Mouse (Mus musculus) forebrain, embryonic 14.5 days (tissue): ENCODE measurements at regions not wholly inside any gene's neighbourhood (a gene's known extent, or its start where the extent isn't known, plus 50 kb on each side); places are given as distances from the start of the nearest gene placed in this dataset.
A peak's percentile ranks its signal among the peaks of the same experiment; 100 is the strongest.

Source experiments
- ATAC-seq: fragments of 200-750 bp; cut with Nextera tagmentation; 2 replicates; pipeline ENCODE4 v1.8.0; 2017; ENCODE audit warnings: mild to moderate bottlenecking, moderate library complexity
- DNase-seq: peaks from one replicate; pipeline ENCODE4 v3.0.0-alpha.2; 2015; ENCODE audit warnings: low spot score
- H3K27ac ChIP-seq: fragments of 300-500 bp; sonication (generic); 2 replicates; pipeline ENCODE4 v1.5.1; 2014; ENCODE audit warnings: low read depth, mild to moderate bottlenecking, control low read depth, low read length, moderate library complexity
- H3K27me3 ChIP-seq: fragments of 300-500 bp; sonication (generic); replicated peaks from 2 replicates; pipeline ENCODE4 v1.6.1; 2014; ENCODE audit warnings: low read length, control low read depth, mixed read lengths; ENCODE audit not compliant: control insufficient read depth, insufficient read depth
- H3K36me3 ChIP-seq: fragments of 300-500 bp; sonication (generic); 2 replicates; pipeline ENCODE4 v1.6.1; 2014; ENCODE audit warnings: low read length, control low read depth; ENCODE audit not compliant: control insufficient read depth, insufficient read depth
- H3K4me1 ChIP-seq: fragments of 300-500 bp; sonication (generic); 2 replicates; pipeline ENCODE4 v1.6.1; 2014; ENCODE audit warnings: antibody characterized with exemption, low read length, control low read depth; ENCODE audit not compliant: control insufficient read depth, insufficient read depth
- H3K4me2 ChIP-seq: fragments of 300-500 bp; sonication (generic); 2 replicates; pipeline ENCODE4 v1.6.1; 2014; ENCODE audit warnings: mild to moderate bottlenecking, control low read depth, low read length
- H3K4me3 ChIP-seq: fragments of 300-500 bp; sonication (generic); 2 replicates; pipeline ENCODE4 v1.5.1; 2014; ENCODE audit warnings: low read depth, low read length, control low read depth
- H3K9ac ChIP-seq: fragments of 300-500 bp; sonication (generic); 2 replicates; pipeline ENCODE4 v1.6.1; 2014; ENCODE audit warnings: mild to moderate bottlenecking, low read length, control low read depth, moderate library complexity
- H3K9me3 ChIP-seq: fragments of 300-500 bp; sonication (generic); replicated peaks from 2 replicates; pipeline ENCODE4 v1.6.1; 2016; ENCODE audit warnings: low read length, control low read depth, mixed read lengths; ENCODE audit not compliant: control insufficient read depth
- WGBS: fragments of 180-500 bp; shearing (Covaris S2); extraction: QIAGEN DNeasy Blood & Tissue Kit; methylation state at CpG from one replicate; pipeline ENCODE4 v1.1.7; 2014; 5-methylcytosine and 5-hydroxymethylcytosine counted together

DNA sequence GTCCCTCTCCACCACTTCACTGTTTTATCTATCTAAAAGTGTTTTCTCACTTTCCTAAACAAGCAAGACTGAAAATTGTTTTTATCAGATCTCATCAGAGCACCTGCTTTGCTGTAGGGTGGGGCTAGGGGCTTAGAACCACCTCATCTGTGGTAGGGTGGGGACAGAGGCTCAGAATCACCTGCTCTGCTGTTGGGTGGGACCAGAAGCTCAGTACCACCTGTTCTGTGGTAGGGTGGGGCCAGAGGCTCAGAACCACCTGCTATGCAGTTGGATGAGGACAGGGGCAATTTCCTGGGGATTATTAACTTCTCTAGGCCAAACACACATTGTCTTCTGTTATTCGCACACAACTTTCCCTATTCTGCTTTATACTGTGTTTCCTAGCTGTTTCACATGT lies 585.4 kb upstream of the Plxna2 start:
- Histone ChIP-seq H3K27me3 (no peaks in the 10 kb centered on the region), H3K27ac (no peak overlapping the region), H3K9ac (no peak overlapping the region), H3K4me2 (no peak overlapping the region), H3K9me3 (no peaks in the 10 kb centered on the region), H3K4me1 (peaks cover 20% of the 10 kb centered on the region), H3K36me3 (no peaks in the 10 kb centered on the region), H3K4me3 (no peak overlapping the region)
- DNase-seq (no peak), ATAC-seq (no peak)
- 89% methylated on average over 1 of the region's 1 CpGs for WGBS

DNA sequence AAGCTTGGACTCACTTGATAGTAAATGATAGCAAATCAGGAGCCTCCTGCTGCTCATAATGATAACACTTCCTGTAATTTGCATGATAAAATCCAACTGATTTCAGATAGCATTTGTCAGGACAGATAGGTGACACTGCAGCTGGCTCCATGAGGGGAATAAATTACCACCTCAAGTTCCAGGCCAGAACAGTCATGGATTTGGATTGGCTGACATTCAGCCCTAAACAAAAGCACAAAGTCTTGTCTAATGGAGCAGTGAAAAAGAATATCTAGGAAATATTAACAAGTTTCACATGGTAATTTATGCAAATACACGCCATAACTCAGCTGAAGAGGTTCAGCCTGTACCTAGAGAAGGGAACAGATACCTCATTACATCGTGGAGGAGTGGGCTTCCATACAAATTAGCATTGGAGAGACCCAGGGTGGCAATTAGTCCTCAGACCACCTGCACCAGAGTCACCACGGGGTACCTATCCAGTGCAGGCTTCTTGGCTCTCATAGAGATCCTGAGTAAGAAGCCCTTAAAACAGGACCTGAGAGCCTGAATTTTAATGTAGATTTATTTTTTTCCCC lies 587.3 kb upstream of the Plxna2 start:
- no peaks in the 10 kb centered on the region for H3K36me3 ChIP-seq
- H3K4me3 ChIP-seq: no peak overlapping the region
- no peak overlapping the region for H3K4me2 ChIP-seq
- 30% methylated on average over 3 of the region's 3 CpGs for WGBS
- H3K27ac ChIP-seq: peak overlapping the region; percentile 18; the same call in 1 of the 2 replicates
- no peaks in the 10 kb centered on the region for H3K27me3 ChIP-seq
- DNase-seq (peak; percentile 70), ATAC-seq (peak; percentile 71)
- H3K9me3 ChIP-seq: no peaks in the 10 kb centered on the region
- H3K4me1 ChIP-seq: peaks cover 20% of the 10 kb centered on the region
- no peak overlapping the region for H3K9ac ChIP-seq

DNA sequence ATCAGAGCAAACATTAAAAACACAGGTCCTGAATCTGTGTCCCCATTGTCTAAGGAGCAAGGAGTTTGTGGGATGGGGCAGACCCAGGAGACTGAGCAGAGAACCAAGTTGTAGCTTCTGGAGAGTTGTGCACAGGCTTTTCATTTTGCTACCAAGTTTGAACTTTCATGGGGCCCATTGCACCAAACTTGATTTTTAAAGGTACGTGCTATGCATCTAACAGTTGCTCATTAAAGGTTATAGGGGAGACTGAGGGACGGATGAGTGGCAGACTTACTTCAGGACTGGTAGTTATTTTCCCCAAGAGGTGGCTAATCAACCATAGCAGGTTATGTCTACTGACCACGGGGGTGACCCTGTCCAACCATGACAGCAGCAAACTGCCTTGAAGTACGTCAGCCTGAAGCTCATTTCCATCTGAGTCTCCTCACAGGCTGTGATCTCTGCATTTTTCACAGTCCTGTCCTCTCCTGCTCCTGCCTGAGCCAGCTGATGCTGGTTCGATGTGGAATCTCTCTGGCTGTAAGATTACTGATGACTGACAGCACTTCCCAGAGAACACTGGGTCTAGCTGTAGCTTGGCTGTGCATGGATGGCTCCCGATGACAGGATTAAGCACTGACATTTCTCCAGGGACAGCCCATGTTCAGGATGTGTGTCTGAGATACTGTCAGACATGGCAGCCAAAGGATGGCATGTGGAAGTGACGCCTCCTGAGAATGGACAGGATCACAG lies 590.9 kb upstream of the Plxna2 start:
- 80% methylated on average over 7 of the region's 7 CpGs for WGBS
- H3K4me2 ChIP-seq: no peak overlapping the region
- no peak for ATAC-seq
- no peak overlapping the region for H3K9ac ChIP-seq
- no peak overlapping the region for H3K4me3 ChIP-seq
- no peaks in the 10 kb centered on the region for H3K9me3 ChIP-seq
- H3K27ac ChIP-seq: no peak overlapping the region
- no peak for DNase-seq
- H3K36me3 ChIP-seq: no peaks in the 10 kb centered on the region
- peaks cover 10% of the 10 kb centered on the region for H3K4me1 ChIP-seq
- H3K27me3 ChIP-seq: no peaks in the 10 kb centered on the region

- no peak overlapping the region for H3K9ac ChIP-seq
- no peaks in the 10 kb centered on the region for H3K27me3 ChIP-seq
- H3K36me3 ChIP-seq: no peaks in the 10 kb centered on the region
- no peak overlapping the region for H3K4me2 ChIP-seq
- DNase-seq (no peak), ATAC-seq (no peak)
- H3K9me3 ChIP-seq: no peaks in the 10 kb centered on the region
- WGBS: 74% methylated on average over 2 of the region's 2 CpGs
- H3K27ac ChIP-seq: no peak overlapping the region
- H3K4me1 ChIP-seq: peaks cover 10% of the 10 kb centered on the region
- no peak overlapping the region for H3K4me3 ChIP-seq
Observed at GRCm38 (mm10) chr1:194026213-194026612, 591.8 kb upstream of the Plxna2 start.

GRCm38 (mm10) chr1:194019282-194019681 lies 598.7 kb upstream of the Plxna2 start:
- H3K4me1 ChIP-seq: no peaks in the 10 kb centered on the region
- no peaks in the 10 kb centered on the region for H3K27me3 ChIP-seq
- peak; percentile 84 for DNase-seq
- H3K27ac ChIP-seq: no peak overlapping the region
- no peaks in the 10 kb centered on the region for H3K36me3 ChIP-seq
- H3K4me3 ChIP-seq: no peak overlapping the region
- no peak overlapping the region for H3K9ac ChIP-seq
- ATAC-seq: peak; percentile 91; the same call in 1 of the 2 replicates
- no peaks in the 10 kb centered on the region for H3K9me3 ChIP-seq
- H3K4me2 ChIP-seq: no peak overlapping the region

GRCm38 (mm10) chr1:193992226-193992625 lies 622.1 kb upstream of the Camk1g start:
- ATAC-seq: no peak
- no peak for DNase-seq
- Histone ChIP-seq H3K27ac (no peak overlapping the region), H3K9me3 (no peaks in the 10 kb centered on the region), H3K27me3 (no peaks in the 10 kb centered on the region), H3K36me3 (no peaks in the 10 kb centered on the region), H3K9ac (no peak overlapping the region), H3K4me1 (peaks cover 16% of the 10 kb centered on the region), H3K4me2 (no peak overlapping the region), H3K4me3 (no peak overlapping the region)
- WGBS: 78% methylated on average over 2 of the region's 2 CpGs

- Histone ChIP-seq H3K9me3 (no peaks in the 10 kb centered on the region), H3K4me2 (peak overlapping the region; percentile 34; the same call in 1 of the 2 replicates), H3K36me3 (no peaks in the 10 kb centered on the region), H3K4me3 (no peak overlapping the region), H3K9ac (no peak overlapping the region; the same call in 1 of the 2 replicates), H3K4me1 (peaks cover 16% of the 10 kb centered on the region), H3K27me3 (no peaks in the 10 kb centered on the region), H3K27ac (peak overlapping the region; percentile 72)
- WGBS: 43% methylated on average over 10 of the region's 10 CpGs
- ATAC-seq (peak; percentile 85), DNase-seq (peak; percentile 77)
Observed at GRCm38 (mm10) chr1:193989956-193990675, 620.0 kb upstream of the Camk1g start.

GRCm38 (mm10) chr1:193988970-193989904 lies 619.1 kb upstream of the Camk1g start:
- peaks cover 16% of the 10 kb centered on the region for H3K4me1 ChIP-seq
- ATAC-seq (peak; percentile 74), DNase-seq (peak; percentile 68)
- no peaks in the 10 kb centered on the region for H3K27me3 ChIP-seq
- H3K4me3 ChIP-seq: no peak overlapping the region
- peak overlapping the region; percentile 72 for H3K27ac ChIP-seq
- H3K9me3 ChIP-seq: no peaks in the 10 kb centered on the region
- H3K36me3 ChIP-seq: no peaks in the 10 kb centered on the region
- WGBS: 12% methylated on average over 17 of the region's 17 CpGs
- peak overlapping the region; percentile 34 for H3K4me2 ChIP-seq
- H3K9ac ChIP-seq: peak overlapping the region; percentile 40; the same call in 1 of the 2 replicates
